Mouse (Mus musculus): ENCODE measurements at regions not wholly inside any gene's neighbourhood (a gene's known extent, or its start where the extent isn't known, plus 50 kb on each side); places are given as distances from the start of the nearest gene placed in this dataset.

DNA sequence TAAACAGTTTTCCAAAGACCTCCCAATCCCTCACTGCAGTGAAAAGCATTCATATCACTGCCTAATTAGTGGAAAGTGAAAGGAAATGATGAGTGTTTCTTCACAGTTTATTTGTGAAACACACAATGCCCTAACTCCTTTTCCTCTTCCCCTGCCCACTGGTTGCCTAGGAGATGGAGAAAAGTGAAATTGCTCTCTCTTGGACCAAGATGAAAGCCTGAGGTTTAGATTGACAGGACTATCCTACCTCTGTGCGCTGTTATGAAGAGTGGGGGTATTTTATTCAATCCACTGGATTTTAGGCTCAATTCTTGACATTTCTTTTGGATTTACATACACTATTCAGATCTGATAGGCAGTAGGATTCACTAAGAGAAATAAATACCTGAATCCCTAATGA is 132.1 kb upstream of the Zbtb20 start:
- TF ChIP-seq CTCF (IDR thresholded peaks at IDR 0.05; ENCODE audit: low read depth) = no peak
- TF ChIP-seq EP300 (IDR thresholded peaks at IDR 0.05; ENCODE audit: low read depth) = no peak
